Mouse (Mus musculus): ENCODE data around the gene Ccr7. TPM values are rescaled to one million over a fixed set of nuclear protein-coding genes. Genes with fewer than 3 reads are reported as not detected.

Ccr7 gene
- polyA plus RNA-seq, 2 experiments: 0.11 to 0.29 TPM

GRCm38 (mm10) chr11:99147041-99147919 lies 7.6 kb downstream of the Ccr7 start:
- Histone ChIP-seq H3K27me3 (ENCODE audit: control insufficient read depth, insufficient read depth, low read length) (no peaks in the 10 kb centered on the region), H3K27ac (no peak overlapping the region), H3K4me2 (ENCODE audit: low read depth) (no peak overlapping the region), H3K4me1 (replicated peaks; ENCODE audit: control insufficient read depth in 2 of 2, insufficient read depth in 2 of 2, low read length in 1 of 2) (peaks cover 0 to 8% of the 10 kb centered on the region in 2 experiments; a peak in 3 of 4 replicates), H3K9ac (replicated peaks) (no peak overlapping the region), H3K9me3 (ENCODE audit: control insufficient read depth, low read length) (no peaks in the 10 kb centered on the region), H3K4me3 (ENCODE audit: insufficient read depth in 1 of 2, low read depth in 2 of 2, low read length in 2 of 2) (no peak overlapping the region), H3K36me3 (replicated peaks; ENCODE audit: control insufficient read depth, insufficient read depth, low read depth) (no peaks in the 10 kb centered on the region)
- TF ChIP-seq EP300 (IDR thresholded peaks at IDR 0.05; ENCODE audit: low read depth) (no peak), CTCF (IDR thresholded peaks at IDR 0.05; ENCODE audit: low read depth) (no peak)
- no peak for ATAC-seq (ENCODE audit: insufficient read depth)
- 6% methylated on average over 17 of the region's 17 CpGs for WGBS (ENCODE audit: insufficient replicate concordance)
- DNase-seq (ENCODE audit: low read depth in 3 of 3, low spot score in 3 of 3): no peak

- no peak for TF ChIP-seq CTCF (IDR thresholded peaks at IDR 0.05; ENCODE audit: low read depth)
- TF ChIP-seq EP300 (IDR thresholded peaks at IDR 0.05; ENCODE audit: low read depth): no peak
- no peak overlapping the region for H3K4me3 ChIP-seq (ENCODE audit: insufficient read depth in 1 of 2, low read depth in 2 of 2, low read length in 2 of 2)
- WGBS (ENCODE audit: insufficient replicate concordance): 51% methylated on average over 6 of the region's 6 CpGs
- peaks cover 0 to 12% of the 10 kb centered on the region in 2 experiments; a peak in 3 of 4 replicates for H3K4me1 ChIP-seq (replicated peaks; ENCODE audit: control insufficient read depth in 2 of 2, insufficient read depth in 2 of 2, low read length in 1 of 2)
- H3K4me2 ChIP-seq (ENCODE audit: low read depth): no peak overlapping the region
- H3K9me3 ChIP-seq (ENCODE audit: control insufficient read depth, low read length): no peaks in the 10 kb centered on the region
- H3K9ac ChIP-seq (replicated peaks): no peak overlapping the region
- DNase-seq (ENCODE audit: low read depth in 3 of 3, low spot score in 3 of 3) (no peak), ATAC-seq (ENCODE audit: insufficient read depth) (no peak)
- no peaks in the 10 kb centered on the region for H3K27me3 ChIP-seq (ENCODE audit: control insufficient read depth, insufficient read depth, low read length)
- no peaks in the 10 kb centered on the region for H3K36me3 ChIP-seq (replicated peaks; ENCODE audit: control insufficient read depth, insufficient read depth, low read depth)
- no peak overlapping the region for H3K27ac ChIP-seq
Measured at GRCm38 (mm10) chr11:99146558-99146957, 8.3 kb downstream of the Ccr7 start.

- H3K27me3 ChIP-seq (ENCODE audit: control insufficient read depth, insufficient read depth, low read length): no peaks in the 10 kb centered on the region
- WGBS (ENCODE audit: insufficient replicate concordance): 80% methylated on average over 16 of the region's 16 CpGs
- TF ChIP-seq CTCF (IDR thresholded peaks at IDR 0.05; ENCODE audit: low read depth): no peak
- no peaks in the 10 kb centered on the region for H3K9me3 ChIP-seq (ENCODE audit: control insufficient read depth, low read length)
- H3K27ac ChIP-seq: no peak overlapping the region
- no peak overlapping the region for H3K9ac ChIP-seq (replicated peaks)
- peaks cover 0 to 12% of the 10 kb centered on the region in 2 experiments; a peak in 3 of 4 replicates for H3K4me1 ChIP-seq (replicated peaks; ENCODE audit: control insufficient read depth in 2 of 2, insufficient read depth in 2 of 2, low read length in 1 of 2)
- H3K4me3 ChIP-seq (ENCODE audit: insufficient read depth in 1 of 2, low read depth in 2 of 2, low read length in 2 of 2): no peak overlapping the region
- no peak overlapping the region for H3K4me2 ChIP-seq (ENCODE audit: low read depth)
- no peaks in the 10 kb centered on the region for H3K36me3 ChIP-seq (replicated peaks; ENCODE audit: control insufficient read depth, insufficient read depth, low read depth)
- ATAC-seq (ENCODE audit: insufficient read depth) (no peak), DNase-seq (ENCODE audit: low read depth in 3 of 3, low spot score in 3 of 3) (no peak)
Measured at GRCm38 (mm10) chr11:99145765-99146164, 9.1 kb downstream of the Ccr7 start.

- no peak for ATAC-seq (ENCODE audit: insufficient read depth)
- no peak overlapping the region for H3K27ac ChIP-seq
- no peaks in the 10 kb centered on the region for H3K9me3 ChIP-seq (ENCODE audit: control insufficient read depth, low read length)
- no peaks in the 10 kb centered on the region for H3K27me3 ChIP-seq (ENCODE audit: control insufficient read depth, insufficient read depth, low read length)
- H3K36me3 ChIP-seq (replicated peaks; ENCODE audit: control insufficient read depth, insufficient read depth, low read depth): no peaks in the 10 kb centered on the region
- 76% methylated on average over 23 of the region's 23 CpGs for WGBS (ENCODE audit: insufficient replicate concordance)
- peaks cover 0 to 12% of the 10 kb centered on the region in 2 experiments; a peak in 3 of 4 replicates for H3K4me1 ChIP-seq (replicated peaks; ENCODE audit: control insufficient read depth in 2 of 2, insufficient read depth in 2 of 2, low read length in 1 of 2)
- no peak overlapping the region for H3K4me2 ChIP-seq (ENCODE audit: low read depth)
- TF ChIP-seq EP300 (IDR thresholded peaks at IDR 0.05; ENCODE audit: low read depth) (no peak), CTCF (IDR thresholded peaks at IDR 0.05; ENCODE audit: low read depth) (no peak)
- DNase-seq (ENCODE audit: low read depth in 3 of 3, low spot score in 3 of 3): no peak
- H3K9ac ChIP-seq (replicated peaks): no peak overlapping the region
- no peak overlapping the region for H3K4me3 ChIP-seq (ENCODE audit: insufficient read depth in 1 of 2, low read depth in 2 of 2, low read length in 2 of 2)
Measured at GRCm38 (mm10) chr11:99144940-99145339, 9.9 kb downstream of the Ccr7 start.

- peaks cover 0 to 12% of the 10 kb centered on the region in 2 experiments; a peak in 2 of 4 replicates for H3K4me1 ChIP-seq (replicated peaks; ENCODE audit: control insufficient read depth in 2 of 2, insufficient read depth in 2 of 2, low read length in 1 of 2)
- ATAC-seq (ENCODE audit: insufficient read depth) (no peak), DNase-seq (ENCODE audit: low read depth in 3 of 3, low spot score in 3 of 3) (no peak)
- WGBS (ENCODE audit: insufficient replicate concordance): 26% methylated on average over 5 of the region's 5 CpGs
- no peak overlapping the region for H3K4me3 ChIP-seq (ENCODE audit: insufficient read depth in 1 of 2, low read depth in 2 of 2, low read length in 2 of 2)
- no peaks in the 10 kb centered on the region for H3K27me3 ChIP-seq (ENCODE audit: control insufficient read depth, insufficient read depth, low read length)
- H3K4me2 ChIP-seq (ENCODE audit: low read depth): no peak overlapping the region
- no peak overlapping the region for H3K27ac ChIP-seq
- TF ChIP-seq EP300 (IDR thresholded peaks at IDR 0.05; ENCODE audit: low read depth) (no peak), CTCF (IDR thresholded peaks at IDR 0.05; ENCODE audit: low read depth) (no peak)
- no peak overlapping the region for H3K9ac ChIP-seq (replicated peaks)
- H3K36me3 ChIP-seq (replicated peaks; ENCODE audit: control insufficient read depth, insufficient read depth, low read depth): no peaks in the 10 kb centered on the region
- no peaks in the 10 kb centered on the region for H3K9me3 ChIP-seq (ENCODE audit: control insufficient read depth, low read length)
Measured at GRCm38 (mm10) chr11:99144456-99144855, 10.4 kb downstream of the Ccr7 start.
